Mouse (Mus musculus): Measurements from ENCODE around the gene Prrx1. TPM values are rescaled to one million over a fixed set of nuclear protein-coding genes. Genes with fewer than 3 reads are reported as not detected.

Prrx1 gene
- 10 to 100 TPM in 1 of 4 experiments, 1 to 10 TPM in 3; 6.5 to 13.1 (median 8.4) TPM for total RNA-seq (2022)

GRCm38 (mm10) chr1:163313101-163313773, at the start of gene Prrx1:
TSS of gene Prrx1 (minus strand) at chr1:163313710.
- no peak for DNase-seq

- no peak for DNase-seq
These were observed 48.7 kb upstream of the Prrx1 start for GRCm38 (mm10) chr1:163362202-163362601.

GRCm38 (mm10) chr1:163361376-163361775, 47.9 kb upstream of the Prrx1 start:
- no peak for DNase-seq

GRCm38 (mm10) chr1:163360796-163361195, 47.3 kb upstream of the Prrx1 start:
- no peak for DNase-seq

- no peak for DNase-seq
These were observed 46.0 kb upstream of the Prrx1 start for GRCm38 (mm10) chr1:163359521-163359920.

- DNase-seq, result no peak
These were observed 44.7 kb upstream of the Prrx1 start for GRCm38 (mm10) chr1:163358165-163358564.

GRCm38 (mm10) chr1:163357733-163358132, 44.2 kb upstream of the Prrx1 start:
- no peak for DNase-seq

GRCm38 (mm10) chr1:163356167-163356566, 42.7 kb upstream of the Prrx1 start:
- no peak for DNase-seq

GRCm38 (mm10) chr1:163355626-163356156, 42.2 kb upstream of the Prrx1 start:
- DNase-seq, result no peak

GRCm38 (mm10) chr1:163350988-163351387, 37.5 kb upstream of the Prrx1 start:
- DNase-seq, result no peak

- no peak for DNase-seq
These were observed 32.0 kb upstream of the Prrx1 start for GRCm38 (mm10) chr1:163345541-163345940.

- DNase-seq, result no peak
These were observed 31.4 kb upstream of the Prrx1 start for GRCm38 (mm10) chr1:163344931-163345330.

- no peak for DNase-seq
These were observed 25.7 kb upstream of the Prrx1 start for GRCm38 (mm10) chr1:163339219-163339561.

GRCm38 (mm10) chr1:163338525-163339218, 25.2 kb upstream of the Prrx1 start:
- no peak for DNase-seq

GRCm38 (mm10) chr1:163337821-163338220, 24.3 kb upstream of the Prrx1 start:
- no peak for DNase-seq

- no peak for DNase-seq
These were observed 13.8 kb upstream of the Prrx1 start for GRCm38 (mm10) chr1:163327279-163327678.

- DNase-seq, result no peak
These were observed 6.4 kb upstream of the Prrx1 start for GRCm38 (mm10) chr1:163319669-163320571.

- DNase-seq, result no peak
These were observed 3.4 kb upstream of the Prrx1 start for GRCm38 (mm10) chr1:163316920-163317319.

GRCm38 (mm10) chr1:163314829-163315301, 1.4 kb upstream of the Prrx1 start:
- DNase-seq, result no peak

GRCm38 (mm10) chr1:163313921-163314725, 613 bp upstream of the Prrx1 start:
- no peak for DNase-seq

- no peak for DNase-seq
These were observed 1.4 kb downstream of the Prrx1 start for GRCm38 (mm10) chr1:163311861-163312811.

All from adrenal gland, adult 8-10 months (tissue).